Mouse (Mus musculus) liver, adult 2 months (tissue): Measurements from ENCODE around the gene Ubac2. TPM values are rescaled to one million over a fixed set of nuclear protein-coding genes. Genes with fewer than 3 reads are reported as not detected.

Experiments
- DNase-seq: peaks from one replicate; pipeline ENCODE4 v3.0.0-alpha.2; 2011; ENCODE audit warnings: low read depth, low spot score; ENCODE audit errors: extremely low read depth
- H3K27ac ChIP-seq: fragments of 200-500 bp; replicated peaks from 2 replicates; pipeline ENCODE4 v1.5.1; 2012; ENCODE audit warnings: low read depth, mild to moderate bottlenecking, control low read depth, inconsistent platforms, low read length; ENCODE audit not compliant: insufficient read depth
- H3K27me3 ChIP-seq: fragments of 200-500 bp; 2 replicates; pipeline ENCODE4 v1.6.1; 2012; ENCODE audit warnings: mild to moderate bottlenecking, moderate library complexity, low read length, inconsistent platforms; ENCODE audit not compliant: control insufficient read depth, insufficient read depth
- H3K36me3 ChIP-seq: fragments of 200-500 bp; 2 replicates; pipeline ENCODE4 v1.6.1; 2012; ENCODE audit warnings: low read length, inconsistent platforms; ENCODE audit not compliant: control insufficient read depth, insufficient read depth
- H3K4me1 ChIP-seq: fragments of 200-500 bp; 2 replicates; pipeline ENCODE4 v1.6.1; 2011; ENCODE audit warnings: low read length; ENCODE audit not compliant: control insufficient read depth, insufficient read depth
- H3K4me3 ChIP-seq: fragments of 200-500 bp; 2 replicates; pipeline ENCODE4 v1.5.1; 2011; ENCODE audit warnings: low read depth, mild to moderate bottlenecking, control low read depth, low read length, moderate library complexity; ENCODE audit not compliant: insufficient read depth
- H3K79me2 ChIP-seq: fragments of 200-500 bp; 2 replicates; pipeline ENCODE4 v1.6.1; 2012; ENCODE audit warnings: inconsistent platforms, mild to moderate bottlenecking, low read length, moderate library complexity; ENCODE audit not compliant: control insufficient read depth, insufficient read depth
- H3K9ac ChIP-seq: fragments of 200-500 bp; 2 replicates; pipeline ENCODE4 v1.6.1; 2012; ENCODE audit warnings: low read depth, mild to moderate bottlenecking, control low read depth, inconsistent platforms, low read length
- CTCF ChIP-seq: fragments of 200-500 bp; IDR thresholded peaks from 2 replicates; pipeline ENCODE4 v1.5.1; 2011; ENCODE audit warnings: low read depth, low read length, control low read depth
- POLR2A ChIP-seq: fragments of 200-500 bp; IDR thresholded peaks from 2 replicates; pipeline ENCODE4 v1.6.1; 2011; ENCODE audit warnings: low read length, control low read depth; ENCODE audit not compliant: insufficient read depth; ENCODE audit errors: extremely low read depth
- WGBS: fragments of 180-500 bp; shearing (Covaris S2); methylation state at CpG from one replicate; pipeline ENCODE4 v1.1.7; 2018; 5-methylcytosine and 5-hydroxymethylcytosine counted together
- polyA plus RNA-seq: library from polyadenylated mRNA; depleted of rRNA; stranded (reverse); fragments of >200 nt; gene quantifications from 2 replicates; pipeline ENCODE4 v1.2.3, GENCODE M21; 2012
- total RNA-seq: library from RNA; depleted of rRNA; stranded (reverse); fragments of >200 nt; gene quantifications from 2 replicates; pipeline ENCODE4 v1.2.3, GENCODE M21; 2014

Ubac2 gene
- total and polyA plus RNA-seq, 2 experiments, result 20.3 to 49.4 TPM

GRCm38 (mm10) chr14:121920511-121921124 is 42.2 kb downstream of the Ubac2 start:
- no peaks in the 10 kb centered on the region for H3K79me2 ChIP-seq

GRCm38 (mm10) chr14:121922016-121922415 is 43.6 kb downstream of the Ubac2 start:
- peaks cover 2% of the 10 kb centered on the region; the same call in 1 of the 2 replicates for H3K4me1 ChIP-seq
- no peak for DNase-seq
- 97% methylated on average over 4 of the region's 4 CpGs for WGBS
- no peak for TF ChIP-seq POLR2A
- TF ChIP-seq CTCF, result no peak
- no peaks in the 10 kb centered on the region for H3K27me3 ChIP-seq
- H3K36me3 ChIP-seq, result no peaks in the 10 kb centered on the region
- no peak overlapping the region for H3K9ac ChIP-seq
- no peak overlapping the region for H3K4me3 ChIP-seq
- H3K79me2 ChIP-seq, result no peaks in the 10 kb centered on the region
- no peak overlapping the region for H3K27ac ChIP-seq

More at GRCm38 (mm10) chr14:121920511-121921124, 42.2 kb downstream of the Ubac2 start:
- TF ChIP-seq CTCF (no peak), POLR2A (no peak)
- no peak overlapping the region for H3K4me3 ChIP-seq
- DNase-seq, result no peak
- no peaks in the 10 kb centered on the region for H3K36me3 ChIP-seq
- 86% methylated on average over 12 of the region's 12 CpGs for WGBS
- H3K27me3 ChIP-seq, result no peaks in the 10 kb centered on the region
- no peak overlapping the region for H3K27ac ChIP-seq
- H3K4me1 ChIP-seq, result peaks cover 2% of the 10 kb centered on the region; the same call in 1 of the 2 replicates
- H3K9ac ChIP-seq, result no peak overlapping the region

- no peak for DNase-seq
These were observed 44.3 kb downstream of the Ubac2 start for GRCm38 (mm10) chr14:121922731-121923130.

DNA sequence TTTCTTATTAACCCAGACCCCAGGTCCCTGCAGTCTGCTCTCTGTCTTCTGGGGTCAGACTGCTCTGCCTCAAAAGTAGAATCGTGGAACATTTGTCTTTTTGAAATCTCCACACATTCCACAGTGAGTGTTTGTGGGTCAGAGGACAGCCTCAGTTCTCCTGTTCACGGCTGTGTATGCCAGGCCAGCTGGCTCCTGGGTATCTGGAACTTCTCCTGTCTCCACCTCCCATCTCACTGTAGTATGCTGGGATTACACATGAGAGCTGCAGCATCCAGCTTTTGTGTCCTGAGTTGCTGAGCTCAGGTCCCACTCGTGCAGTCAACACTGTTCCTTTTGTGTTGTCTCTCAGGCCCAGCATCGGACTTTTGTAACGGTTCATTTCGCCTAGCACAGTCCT is 46.5 kb downstream of the Ubac2 start:
- Histone ChIP-seq H3K27me3 (no peaks in the 10 kb centered on the region), H3K27ac (no peak overlapping the region), H3K4me3 (no peak overlapping the region), H3K4me1 (no peaks in the 10 kb centered on the region), H3K36me3 (no peaks in the 10 kb centered on the region), H3K79me2 (peaks cover 3% of the 10 kb centered on the region; the same call in 1 of the 2 replicates), H3K9ac (no peak overlapping the region)
- TF ChIP-seq CTCF (no peak), POLR2A (no peak)
- no peak for DNase-seq
- WGBS, result 73% methylated on average over 6 of the region's 6 CpGs

More at GRCm38 (mm10) chr14:121922731-121923130, 44.3 kb downstream of the Ubac2 start:
- no peak for TF ChIP-seq CTCF
- TF ChIP-seq POLR2A, result no peak
- WGBS, result 60% methylated on average over 4 of the region's 4 CpGs
- H3K36me3 ChIP-seq, result no peaks in the 10 kb centered on the region
- H3K4me3 ChIP-seq, result no peak overlapping the region
- no peak overlapping the region for H3K27ac ChIP-seq
- no peaks in the 10 kb centered on the region for H3K79me2 ChIP-seq
- no peaks in the 10 kb centered on the region for H3K27me3 ChIP-seq
- H3K4me1 ChIP-seq, result peaks cover 2% of the 10 kb centered on the region; the same call in 1 of the 2 replicates
- no peak overlapping the region for H3K9ac ChIP-seq

- Histone ChIP-seq H3K27ac (no peak overlapping the region), H3K79me2 (peaks cover 7% of the 10 kb centered on the region; the same call in 1 of the 2 replicates), H3K9ac (no peak overlapping the region), H3K4me1 (no peaks in the 10 kb centered on the region), H3K4me3 (no peak overlapping the region), H3K36me3 (no peaks in the 10 kb centered on the region), H3K27me3 (no peaks in the 10 kb centered on the region)
- WGBS, result 90% methylated on average over 6 of the region's 6 CpGs
- DNase-seq, result no peak
- TF ChIP-seq CTCF (no peak), POLR2A (no peak)
These were observed 48.5 kb downstream of the Ubac2 start for GRCm38 (mm10) chr14:121926901-121927300.

GRCm38 (mm10) chr14:121927451-121927850 is 49.0 kb downstream of the Ubac2 start:
- TF ChIP-seq CTCF, result no peak
- TF ChIP-seq POLR2A, result no peak
- WGBS, result 94% methylated on average over 8 of the region's 8 CpGs
- Histone ChIP-seq H3K27me3 (no peaks in the 10 kb centered on the region), H3K36me3 (no peaks in the 10 kb centered on the region), H3K79me2 (peaks cover 7% of the 10 kb centered on the region; the same call in 1 of the 2 replicates), H3K4me1 (no peaks in the 10 kb centered on the region), H3K9ac (no peak overlapping the region), H3K4me3 (no peak overlapping the region), H3K27ac (no peak overlapping the region)
- no peak for DNase-seq
